Mouse (Mus musculus) MEL (cell line): ENCODE data around the gene Ten1. TPM values are rescaled to one million over a fixed set of nuclear protein-coding genes. Genes with fewer than 3 reads are reported as not detected.

ENCODE experiments used
- DNase-seq: peaks from one replicate; pipeline ENCODE4 v3.0.0; 2011; ENCODE audit warnings: low read depth, low spot score
- H3K27ac ChIP-seq: 2 replicates; pipeline ENCODE4 v1.5.1; 2012; ENCODE audit warnings: low read depth, mild to moderate bottlenecking, control low read depth, low read length, moderate library complexity; ENCODE audit not compliant: control insufficient read depth
- H3K27me3 ChIP-seq, 2 experiments: fragments of 150-350 bp in 1 of 2; sonication (generic) in 1 of 2; 2 replicates each; pipeline ENCODE4 v1.6.1; 2012; ENCODE audit warnings: low read length in 2 of 2, mild to moderate bottlenecking in 2 of 2, improper control_type of control experiment in 1 of 2, moderate library complexity in 1 of 2; ENCODE audit not compliant: insufficient read depth in 2 of 2, control insufficient read depth in 1 of 2
- H3K36me3 ChIP-seq, 2 experiments: 2 replicates each; pipeline ENCODE4 v1.6.1; 2012 to 2014; ENCODE audit warnings: low read length in 2 of 2, improper control_type of control experiment in 1 of 2, inconsistent platforms in 1 of 2, mild to moderate bottlenecking in 1 of 2; ENCODE audit not compliant: insufficient read depth in 2 of 2, control insufficient read depth in 1 of 2
- H3K4me1 ChIP-seq, 2 experiments: fragments of 150-350 bp in 1 of 2; sonication (generic) in 1 of 2; 2 replicates each; pipeline ENCODE4 v1.6.1; 2012; ENCODE audit warnings: low read length in 2 of 2, improper control_type of control experiment in 1 of 2, mild to moderate bottlenecking in 1 of 2; ENCODE audit not compliant: insufficient read depth in 2 of 2, control insufficient read depth in 1 of 2
- H3K4me3 ChIP-seq, 2 experiments: fragments of 150-350 bp in 1 of 2; sonication (generic) in 1 of 2; 2 replicates each; pipeline ENCODE4 v1.5.1; 2012; ENCODE audit warnings: low read depth in 2 of 2, low read length in 2 of 2, mild to moderate bottlenecking in 2 of 2, moderate library complexity in 2 of 2, control low read depth in 1 of 2, improper control_type of control experiment in 1 of 2; ENCODE audit not compliant: control insufficient read depth in 1 of 2, insufficient read depth in 1 of 2
- H3K79me2 ChIP-seq: 2 replicates; pipeline ENCODE4 v1.6.1; 2012; ENCODE audit warnings: mild to moderate bottlenecking, low read length, moderate library complexity; ENCODE audit not compliant: control insufficient read depth, poor library complexity, insufficient read depth
- H3K9ac ChIP-seq: 2 replicates; pipeline ENCODE4 v1.6.1; 2012; ENCODE audit warnings: low read depth, mild to moderate bottlenecking, control low read depth, low read length, moderate library complexity; ENCODE audit not compliant: control insufficient read depth, poor library complexity, severe bottlenecking
- H3K9me3 ChIP-seq: fragments of 150-350 bp; sonication (generic); replicated peaks from 2 replicates; pipeline ENCODE4 v1.6.1; 2012; ENCODE audit warnings: mild to moderate bottlenecking, low read length, improper control_type of control experiment, moderate library complexity; ENCODE audit not compliant: insufficient read depth
- BHLHE40 ChIP-seq: IDR thresholded peaks from 2 replicates; pipeline ENCODE4 v1.6.1; 2012; ENCODE audit warnings: low read depth, mild to moderate bottlenecking, inconsistent platforms, low read length, improper control_type of control experiment, borderline replicate concordance
- CHD1 ChIP-seq: IDR thresholded peaks from 2 replicates; pipeline ENCODE4 v1.6.1; 2012; ENCODE audit warnings: low read depth, mild to moderate bottlenecking, inconsistent platforms, low read length, improper control_type of control experiment
- E2F4 ChIP-seq: IDR thresholded peaks from 2 replicates; pipeline ENCODE4 v1.6.1; 2011; ENCODE audit warnings: low read depth, low read length, improper control_type of control experiment, borderline replicate concordance
- ELF1 ChIP-seq: IDR thresholded peaks from 2 replicates; pipeline ENCODE4 v1.6.1; 2014; ENCODE audit warnings: low read depth, mild to moderate bottlenecking, inconsistent platforms, low read length, improper control_type of control experiment, moderate library complexity
- ETS1 ChIP-seq: IDR thresholded peaks from 2 replicates; pipeline ENCODE4 v1.6.1; 2012; ENCODE audit warnings: low read depth, mild to moderate bottlenecking, inconsistent platforms, low read length, improper control_type of control experiment, moderate library complexity
- GABPA ChIP-seq: IDR thresholded peaks from 2 replicates; pipeline ENCODE4 v1.6.1; 2012; ENCODE audit warnings: low read depth, mild to moderate bottlenecking, inconsistent platforms, low read length, improper control_type of control experiment, moderate library complexity
- GATA1 ChIP-seq: IDR thresholded peaks from 2 replicates; pipeline ENCODE4 v1.6.1; 2011; ENCODE audit warnings: low read depth, low read length, improper control_type of control experiment
- KAT2A ChIP-seq: conservative IDR thresholded peaks from 2 replicates; pipeline ENCODE4 v1.6.1; 2012; ENCODE audit warnings: low read depth, low read length, improper control_type of control experiment, inconsistent platforms
- MAX ChIP-seq: IDR thresholded peaks from 2 replicates; pipeline ENCODE4 v1.6.1; 2011; ENCODE audit warnings: low read length, improper control_type of control experiment
- MAZ ChIP-seq: IDR thresholded peaks from 2 replicates; pipeline ENCODE4 v1.6.1; 2012; ENCODE audit warnings: low read depth, mild to moderate bottlenecking, inconsistent platforms, low read length, improper control_type of control experiment
- MEF2A ChIP-seq: IDR thresholded peaks from 2 replicates; pipeline ENCODE4 v1.6.1; 2014; ENCODE audit warnings: low read depth, mild to moderate bottlenecking, inconsistent platforms, low read length, improper control_type of control experiment; ENCODE audit not compliant: poor library complexity, insufficient replicate concordance, severe bottlenecking; ENCODE audit errors: extremely low read depth
- MYB ChIP-seq: IDR thresholded peaks from 2 replicates; pipeline ENCODE4 v1.6.1; 2011; ENCODE audit warnings: mild to moderate bottlenecking, low read depth, low read length, improper control_type of control experiment
- NELFE ChIP-seq: IDR thresholded peaks from 2 replicates; pipeline ENCODE4 v1.6.1; 2011; ENCODE audit warnings: low read depth, low read length, improper control_type of control experiment
- NRF1 ChIP-seq: IDR thresholded peaks from 2 replicates; pipeline ENCODE4 v1.6.1; 2014; ENCODE audit warnings: low read depth, mild to moderate bottlenecking, inconsistent platforms, low read length, improper control_type of control experiment, moderate library complexity; ENCODE audit not compliant: poor library complexity, insufficient read depth, severe bottlenecking
- POLR2A ChIP-seq, 2 experiments: IDR thresholded peaks; 2 replicates each; pipeline ENCODE4 v1.6.1; 2011 to 2012; ENCODE audit warnings: low read length in 2 of 2, mild to moderate bottlenecking in 2 of 2, control low read depth in 1 of 2, improper control_type of control experiment in 1 of 2, low read depth in 1 of 2, moderate library complexity in 1 of 2; ENCODE audit not compliant: control insufficient read depth in 1 of 2, insufficient read depth in 1 of 2, poor library complexity in 1 of 2
- RAD21 ChIP-seq: IDR thresholded peaks from 2 replicates; pipeline ENCODE4 v1.6.1; 2011; ENCODE audit warnings: mild to moderate bottlenecking, low read depth, low read length, improper control_type of control experiment
- SMC3 ChIP-seq: IDR thresholded peaks from 2 replicates; pipeline ENCODE4 v1.6.1; 2011; ENCODE audit warnings: low read depth, low read length, improper control_type of control experiment
- TAL1 ChIP-seq: IDR thresholded peaks from 2 replicates; pipeline ENCODE4 v1.6.1; 2012; ENCODE audit warnings: mild to moderate bottlenecking, inconsistent platforms, low read length, moderate library complexity, mixed read lengths
- TBP ChIP-seq: IDR thresholded peaks from 2 replicates; pipeline ENCODE4 v1.8.0; 2011; ENCODE audit warnings: low read depth, low read length, improper control_type of control experiment
- UBTF ChIP-seq: IDR thresholded peaks from 2 replicates; pipeline ENCODE4 v1.6.1; 2012; ENCODE audit warnings: low read depth, mild to moderate bottlenecking, inconsistent platforms, low read length, improper control_type of control experiment, moderate library complexity, borderline replicate concordance; ENCODE audit not compliant: insufficient read depth
- USF2 ChIP-seq, 2 experiments: IDR thresholded peaks; 2 replicates each; pipeline ENCODE4 v1.6.1; 2011 to 2012; ENCODE audit warnings: improper control_type of control experiment in 2 of 2, low read length in 2 of 2, borderline replicate concordance in 1 of 2, inconsistent platforms in 1 of 2, low read depth in 1 of 2, mild to moderate bottlenecking in 1 of 2; ENCODE audit not compliant: insufficient read depth in 1 of 2
- ZC3H11A ChIP-seq: IDR thresholded peaks from 2 replicates; pipeline ENCODE4 v1.6.1; 2012; ENCODE audit warnings: low read depth, mild to moderate bottlenecking, inconsistent platforms, low read length, improper control_type of control experiment
- ZKSCAN1 ChIP-seq: IDR thresholded peaks from 2 replicates; pipeline ENCODE4 v1.6.1; 2012; ENCODE audit warnings: low read depth, mild to moderate bottlenecking, inconsistent platforms, low read length, improper control_type of control experiment, moderate library complexity
- polyA plus RNA-seq, 2 experiments: library from polyadenylated mRNA; stranded (reverse) in 1 of 2; unstranded in 1 of 2; fragments of >175 nt in 1 of 2; fragments of >200 nt in 1 of 2; gene quantifications; 2 replicates each; pipeline versions ENCODE4 v1.2.1 to v1.2.4; 2012; ENCODE audit warnings: low replicate concordance in 2 of 2, low read depth in 1 of 2; ENCODE audit not compliant: insufficient read length in 2 of 2, insufficient read depth in 1 of 2, missing spikeins in 1 of 2
- total RNA-seq: library from RNA; depleted of rRNA; stranded (reverse); fragments of 300-350 nt; gene quantifications from 2 replicates; pipeline ENCODE4 v1.2.3, GENCODE M21; 2012

Ten1 gene
- total and polyA plus RNA-seq, 3 experiments = 60.8 to 66.9 TPM; not detected in 1

- Histone ChIP-seq H3K27ac (no peak overlapping the region), H3K9me3 (no peaks in the 10 kb centered on the region), H3K36me3 (peaks cover 0 to 22% of the 10 kb centered on the region in 2 experiments; a peak in 2 of 4 replicates), H3K79me2 (no peaks in the 10 kb centered on the region), H3K9ac (no peak overlapping the region), H3K4me1 (no peaks in the 10 kb centered on the region), H3K27me3 (no peaks in the 10 kb centered on the region), H3K4me3 (no peak overlapping the region)
- no peak for TF ChIP-seq CHD1
- no peak for TF ChIP-seq NRF1
- no peak for TF ChIP-seq E2F4
- no peak for TF ChIP-seq TAL1
- TF ChIP-seq KAT2A = no peak
- no peak for TF ChIP-seq MAX
- TF ChIP-seq ZKSCAN1 = no peak
- no peak for TF ChIP-seq MYB
- TF ChIP-seq USF2 (IDR thresholded peaks at IDR 0.05; ENCODE audit: borderline replicate concordance in 1 of 2, insufficient read depth in 1 of 2, low read depth in 1 of 2, low read length in 2 of 2) = no peak
- TF ChIP-seq GATA1 = no peak
- no peak for DNase-seq
Observed at GRCm38 (mm10) chr11:116247502-116248222, 49.0 kb downstream of the Ten1 start.

- Histone ChIP-seq H3K27me3 (no peaks in the 10 kb centered on the region), H3K9me3 (no peaks in the 10 kb centered on the region), H3K79me2 (no peaks in the 10 kb centered on the region), H3K27ac (no peak overlapping the region), H3K36me3 (peaks cover 7 to 36% of the 10 kb centered on the region in 2 experiments), H3K4me3 (no peak overlapping the region), H3K4me1 (no peaks in the 10 kb centered on the region), H3K9ac (no peak overlapping the region)
- TF ChIP-seq ZKSCAN1 (no peak), ETS1 (no peak), BHLHE40 (no peak), ZC3H11A (no peak), MEF2A (no peak), TBP (no peak), UBTF (no peak), POLR2A (IDR thresholded peaks at IDR 0.05; ENCODE audit: control insufficient read depth in 1 of 2, insufficient read depth in 1 of 2, low read depth in 1 of 2, low read length in 2 of 2, poor library complexity in 1 of 2) (no peak), NELFE (no peak), USF2 (IDR thresholded peaks at IDR 0.05; ENCODE audit: borderline replicate concordance in 1 of 2, insufficient read depth in 1 of 2, low read depth in 1 of 2, low read length in 2 of 2) (no peak), MAZ (no peak), RAD21 (no peak), GATA1 (no peak), SMC3 (no peak), GABPA (no peak), CHD1 (no peak), ELF1 (no peak)
- no peak for DNase-seq
Observed at GRCm38 (mm10) chr11:116250898-116251297, 52.2 kb downstream of the Ten1 start.
